Mouse (Mus musculus): ENCODE results near the gene Nid1. TPM values are rescaled to one million over a fixed set of nuclear protein-coding genes. Genes with fewer than 3 reads are reported as not detected.

Gene Nid1
- polyA plus RNA-seq, 2 experiments: 16.9 to 18.3 TPM

- 38% methylated on average over 1 of the region's 1 CpGs for WGBS (ENCODE audit: insufficient replicate concordance)
- TF ChIP-seq EP300 (IDR thresholded peaks at IDR 0.05; ENCODE audit: low read depth): no peak
- no peak for TF ChIP-seq CTCF (IDR thresholded peaks at IDR 0.05; ENCODE audit: low read depth)
- DNase-seq (ENCODE audit: low read depth in 3 of 3, low spot score in 3 of 3): no peak
Measured at GRCm38 (mm10) chr13:13553660-13554059, 116.3 kb downstream of the Nid1 start.

GRCm38 (mm10) chr13:13555196-13555595 lies 117.8 kb downstream of the Nid1 start:
- DNase-seq (ENCODE audit: low read depth in 3 of 3, low spot score in 3 of 3): no peak
- no peak overlapping the region for H3K4me2 ChIP-seq (ENCODE audit: low read depth)
- no peaks in the 10 kb centered on the region for H3K36me3 ChIP-seq (replicated peaks; ENCODE audit: control insufficient read depth, insufficient read depth, low read depth)
- 64% methylated on average over 3 of the region's 3 CpGs for WGBS (ENCODE audit: insufficient replicate concordance)
- H3K9ac ChIP-seq (replicated peaks): no peak overlapping the region
- no peaks in the 10 kb centered on the region for H3K9me3 ChIP-seq (ENCODE audit: control insufficient read depth, low read length)
- H3K27ac ChIP-seq: no peak overlapping the region
- H3K27me3 ChIP-seq (ENCODE audit: control insufficient read depth, insufficient read depth, low read length): no peaks in the 10 kb centered on the region
- ATAC-seq (ENCODE audit: insufficient read depth): no peak
- H3K4me3 ChIP-seq (ENCODE audit: insufficient read depth in 1 of 2, low read depth in 2 of 2, low read length in 2 of 2): no peak overlapping the region
- TF ChIP-seq CTCF (IDR thresholded peaks at IDR 0.05; ENCODE audit: low read depth): no peak
- no peak for TF ChIP-seq EP300 (IDR thresholded peaks at IDR 0.05; ENCODE audit: low read depth)
- peaks cover 0 to 5% of the 10 kb centered on the region in 2 experiments; a peak in 1 of 4 replicates for H3K4me1 ChIP-seq (replicated peaks; ENCODE audit: control insufficient read depth in 2 of 2, insufficient read depth in 2 of 2, low read length in 1 of 2)

More at GRCm38 (mm10) chr13:13553660-13554059, 116.3 kb downstream of the Nid1 start:
- Histone ChIP-seq H3K27ac (no peak overlapping the region), H3K9me3 (ENCODE audit: control insufficient read depth, low read length) (no peaks in the 10 kb centered on the region), H3K9ac (replicated peaks) (no peak overlapping the region), H3K36me3 (replicated peaks; ENCODE audit: control insufficient read depth, insufficient read depth, low read depth) (no peaks in the 10 kb centered on the region), H3K4me2 (ENCODE audit: low read depth) (no peak overlapping the region), H3K4me1 (replicated peaks; ENCODE audit: control insufficient read depth in 2 of 2, insufficient read depth in 2 of 2, low read length in 1 of 2) (peaks cover 0 to 4% of the 10 kb centered on the region in 2 experiments; a peak in 1 of 4 replicates), H3K4me3 (ENCODE audit: insufficient read depth in 1 of 2, low read depth in 2 of 2, low read length in 2 of 2) (no peak overlapping the region), H3K27me3 (ENCODE audit: control insufficient read depth, insufficient read depth, low read length) (no peaks in the 10 kb centered on the region)
- no peak for ATAC-seq (ENCODE audit: insufficient read depth)

GRCm38 (mm10) chr13:13557001-13557743 lies 119.8 kb downstream of the Nid1 start:
- TF ChIP-seq EP300 (IDR thresholded peaks at IDR 0.05; ENCODE audit: low read depth) (no peak), CTCF (IDR thresholded peaks at IDR 0.05; ENCODE audit: low read depth) (no peak)
- H3K9ac ChIP-seq (replicated peaks): no peak overlapping the region
- H3K4me3 ChIP-seq (ENCODE audit: insufficient read depth in 1 of 2, low read depth in 2 of 2, low read length in 2 of 2): no peak overlapping the region
- H3K4me2 ChIP-seq (ENCODE audit: low read depth): no peak overlapping the region
- no peaks in the 10 kb centered on the region for H3K27me3 ChIP-seq (ENCODE audit: control insufficient read depth, insufficient read depth, low read length)
- H3K36me3 ChIP-seq (replicated peaks; ENCODE audit: control insufficient read depth, insufficient read depth, low read depth): no peaks in the 10 kb centered on the region
- H3K9me3 ChIP-seq (ENCODE audit: control insufficient read depth, low read length): no peaks in the 10 kb centered on the region
- DNase-seq (ENCODE audit: low read depth in 3 of 3, low spot score in 3 of 3) (no peak), ATAC-seq (ENCODE audit: insufficient read depth) (no peak)
- no peak overlapping the region for H3K27ac ChIP-seq
- H3K4me1 ChIP-seq (replicated peaks; ENCODE audit: control insufficient read depth in 2 of 2, insufficient read depth in 2 of 2, low read length in 1 of 2): 0 out of 4 replicates have a peak, but pooled peaks cover 0 to 4% of the 10 kb centered on the region in 2 experiments
- WGBS (ENCODE audit: insufficient replicate concordance): 50% methylated on average over 5 of the region's 5 CpGs

- Histone ChIP-seq H3K4me3 (ENCODE audit: insufficient read depth in 1 of 2, low read depth in 2 of 2, low read length in 2 of 2) (no peak overlapping the region), H3K9me3 (ENCODE audit: control insufficient read depth, low read length) (no peaks in the 10 kb centered on the region), H3K27me3 (ENCODE audit: control insufficient read depth, insufficient read depth, low read length) (no peaks in the 10 kb centered on the region), H3K9ac (replicated peaks) (no peak overlapping the region), H3K36me3 (replicated peaks; ENCODE audit: control insufficient read depth, insufficient read depth, low read depth) (no peaks in the 10 kb centered on the region), H3K4me1 (replicated peaks; ENCODE audit: control insufficient read depth in 2 of 2, insufficient read depth in 2 of 2, low read length in 1 of 2) (0 out of 4 replicates have a peak, but pooled peaks cover 0 to 4% of the 10 kb centered on the region in 2 experiments), H3K4me2 (ENCODE audit: low read depth) (no peak overlapping the region), H3K27ac (no peak overlapping the region)
- TF ChIP-seq CTCF (IDR thresholded peaks at IDR 0.05; ENCODE audit: low read depth) (no peak), EP300 (IDR thresholded peaks at IDR 0.05; ENCODE audit: low read depth) (no peak)
- no peak for ATAC-seq (ENCODE audit: insufficient read depth)
- no peak for DNase-seq (ENCODE audit: low read depth in 3 of 3, low spot score in 3 of 3)
- 20% methylated on average over 2 of the region's 2 CpGs for WGBS (ENCODE audit: insufficient replicate concordance)
Measured at GRCm38 (mm10) chr13:13558251-13558650, 120.9 kb downstream of the Nid1 start.

GRCm38 (mm10) chr13:13558900-13559299 lies 121.5 kb downstream of the Nid1 start:
- Histone ChIP-seq H3K9me3 (ENCODE audit: control insufficient read depth, low read length) (no peaks in the 10 kb centered on the region), H3K9ac (replicated peaks) (no peak overlapping the region), H3K4me3 (ENCODE audit: insufficient read depth in 1 of 2, low read depth in 2 of 2, low read length in 2 of 2) (no peak overlapping the region), H3K27ac (no peak overlapping the region), H3K4me1 (replicated peaks; ENCODE audit: control insufficient read depth in 2 of 2, insufficient read depth in 2 of 2, low read length in 1 of 2) (0 out of 4 replicates have a peak, but pooled peaks cover 0 to 4% of the 10 kb centered on the region in 2 experiments), H3K4me2 (ENCODE audit: low read depth) (no peak overlapping the region), H3K36me3 (replicated peaks; ENCODE audit: control insufficient read depth, insufficient read depth, low read depth) (no peaks in the 10 kb centered on the region), H3K27me3 (ENCODE audit: control insufficient read depth, insufficient read depth, low read length) (no peaks in the 10 kb centered on the region)
- 43% methylated on average over 5 of the region's 5 CpGs for WGBS (ENCODE audit: insufficient replicate concordance)
- ATAC-seq (ENCODE audit: insufficient read depth) (0 out of 2 replicates have a peak, but pooled peaks have one; percentile 28), DNase-seq (ENCODE audit: low read depth in 3 of 3, low spot score in 3 of 3) (peak; percentile 13 to 22 (median 22))
- TF ChIP-seq CTCF (IDR thresholded peaks at IDR 0.05; ENCODE audit: low read depth) (no peak), EP300 (IDR thresholded peaks at IDR 0.05; ENCODE audit: low read depth) (no peak)

Other genes starting within 250 kb of the Nid1 start
- 2.4 and 2.5 TPM in 2 replicates for gene Gpr137b, start 43.5 kb upstream of the Nid1 start, polyA plus RNA-seq (2012; rRNA removed)
- 2.0 and 2.1 TPM in 2 replicates for gene Gpr137b, start 43.5 kb upstream of the Nid1 start, polyA plus RNA-seq (2014; fragmentation: Nextera tagmentation; extraction: Ambion mirVana)
- gene Lyst, start 152.8 kb downstream of the Nid1 start, polyA plus RNA-seq (2012; rRNA removed): 1.4 and 1.8 TPM in 2 replicates
- 2.1 and 2.3 TPM in 2 replicates for gene Lyst, start 152.8 kb downstream of the Nid1 start, polyA plus RNA-seq (2014; fragmentation: Nextera tagmentation; extraction: Ambion mirVana)

All from liver, embryonic 14.5 days (tissue).